Mouse (Mus musculus): ENCODE results near the gene Ank3.

DNA sequence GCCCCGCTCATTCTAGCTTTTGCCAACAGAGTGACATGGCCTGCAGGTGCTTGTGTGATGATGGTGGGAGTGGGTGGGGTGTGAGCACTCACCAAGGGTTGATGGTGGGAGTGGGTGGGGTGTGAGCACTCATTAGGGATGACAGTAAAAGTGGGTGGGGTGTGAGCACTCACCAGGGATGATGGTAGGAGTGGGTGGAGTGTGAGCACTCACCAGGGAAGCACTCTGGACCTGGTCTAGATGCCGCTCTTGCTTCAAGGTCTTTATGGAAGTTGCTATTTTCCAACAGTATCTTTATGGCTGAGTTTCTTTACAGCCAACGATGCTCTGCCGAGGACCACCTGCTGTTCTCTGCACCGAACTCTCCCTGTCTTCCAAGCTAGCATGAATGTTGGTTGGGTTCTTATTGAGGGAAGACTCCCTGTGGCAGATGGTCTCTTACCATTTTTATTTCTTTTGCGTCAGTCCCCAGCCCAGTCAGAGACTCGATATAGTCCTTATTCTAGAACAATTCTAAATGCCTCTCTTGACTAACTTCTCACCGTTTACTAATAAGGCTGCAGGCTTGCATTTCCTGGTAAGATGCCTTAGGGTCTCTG lies 456.1 kb downstream of the Ank3 start:
- TF ChIP-seq POLR2A (IDR thresholded peaks at IDR 0.05; ENCODE audit: extremely low read depth, insufficient read depth, low read length), result no peak
- TF ChIP-seq CTCF (IDR thresholded peaks at IDR 0.05; ENCODE audit: low read depth, low read length), result no peak

Data from liver, adult 2 months (tissue).